Mouse (Mus musculus) lung, embryonic 15.5 days (tissue): ENCODE results near the gene Arhgef6. TPM values are rescaled to one million over a fixed set of nuclear protein-coding genes. Genes with fewer than 3 reads are reported as not detected.

Experiments
- ATAC-seq: fragments of 200-750 bp; cut with Nextera tagmentation; 2 replicates; pipeline ENCODE4 v1.8.0; 2017; ENCODE audit warnings: moderate number of reproducible peaks, borderline replicate concordance; ENCODE audit not compliant: low FRiP score, low TSS enrichment; ENCODE audit errors: extremely low read depth
- H3K27ac ChIP-seq: fragments of 300-500 bp; sonication (generic); 2 replicates; pipeline ENCODE4 v1.5.1; 2015; ENCODE audit warnings: moderate library complexity, mild to moderate bottlenecking, inconsistent platforms
- H3K27me3 ChIP-seq: fragments of 300-500 bp; sonication (generic); 2 replicates; pipeline ENCODE4 v1.6.1; 2015; ENCODE audit warnings: inconsistent platforms
- H3K36me3 ChIP-seq: fragments of 300-500 bp; sonication (generic); 2 replicates; pipeline ENCODE4 v1.6.1; 2015; ENCODE audit warnings: inconsistent platforms
- H3K4me1 ChIP-seq: fragments of 300-500 bp; sonication (generic); 2 replicates; pipeline ENCODE4 v1.6.1; 2015; ENCODE audit warnings: inconsistent platforms
- H3K4me2 ChIP-seq: fragments of 300-500 bp; sonication (generic); 2 replicates; pipeline ENCODE4 v1.6.1; 2015; ENCODE audit warnings: inconsistent platforms, mild to moderate bottlenecking, moderate library complexity
- H3K4me3 ChIP-seq: fragments of 300-500 bp; sonication (generic); 2 replicates; pipeline ENCODE4 v1.5.1; 2015; ENCODE audit warnings: mild to moderate bottlenecking, inconsistent platforms
- H3K9ac ChIP-seq: fragments of 300-500 bp; sonication (generic); 2 replicates; pipeline ENCODE4 v1.6.1; 2015; ENCODE audit warnings: inconsistent platforms
- H3K9me3 ChIP-seq: fragments of 300-500 bp; sonication (generic); 2 replicates; pipeline ENCODE4 v1.6.1; 2016; ENCODE audit warnings: inconsistent platforms
- WGBS: fragments of 180-500 bp; shearing (Covaris S2); methylation state at CpG from one replicate; pipeline ENCODE4 v1.1.7; 2015; 5-methylcytosine and 5-hydroxymethylcytosine counted together
- polyA plus RNA-seq: library from polyadenylated mRNA; unstranded; fragments of >200 nt; fragmentation: Nextera tagmentation; extraction: Ambion mirVana; gene quantifications from 2 replicates; pipeline ENCODE4 v1.2.1, GENCODE M21; 2015

The Arhgef6 gene
- 15.8 and 20.6 TPM in 2 replicates for polyA plus RNA-seq

GRCm38 (mm10) chrX:57338371-57339211 lies at the start of gene Arhgef6:
Arhgef6 (minus strand) TSS chrX:57338729.
- H3K4me3 ChIP-seq: no peak within 1 kb of the TSS
- WGBS: 39% methylated on average over 18 of the region's 18 CpGs
- no peaks in the 10 kb centered on the region for H3K27me3 ChIP-seq
- H3K4me2 ChIP-seq: peak within 1 kb of the TSS; percentile 5; the same call in 1 of the 2 replicates
- H3K9ac ChIP-seq: no peak within 1 kb of the TSS
- H3K36me3 ChIP-seq: no peaks in the 10 kb centered on the region
- no peaks in the 10 kb centered on the region for H3K4me1 ChIP-seq
- H3K27ac ChIP-seq: peak within 1 kb of the TSS; percentile 47; the same call in 1 of the 2 replicates
- ATAC-seq: no peak
- H3K9me3 ChIP-seq: no peaks in the 10 kb centered on the region

- Histone ChIP-seq H3K9ac (no peak overlapping the region), H3K27me3 (no peaks in the 10 kb centered on the region), H3K4me1 (no peaks in the 10 kb centered on the region), H3K9me3 (no peaks in the 10 kb centered on the region), H3K4me3 (no peak overlapping the region), H3K4me2 (no peak overlapping the region), H3K27ac (no peak overlapping the region), H3K36me3 (peaks cover 42% of the 10 kb centered on the region)
- ATAC-seq: no peak
- 61% methylated on average over 5 of the region's 5 CpGs for WGBS
Observed at GRCm38 (mm10) chrX:57380915-57381314, 42.4 kb upstream of the Arhgef6 start.

- H3K27ac ChIP-seq: no peak overlapping the region
- no peak overlapping the region for H3K4me3 ChIP-seq
- H3K36me3 ChIP-seq: peaks cover 23% of the 10 kb centered on the region; the same call in 1 of the 2 replicates
- ATAC-seq: no peak
- H3K9me3 ChIP-seq: no peaks in the 10 kb centered on the region
- H3K4me1 ChIP-seq: no peaks in the 10 kb centered on the region
- no peaks in the 10 kb centered on the region for H3K27me3 ChIP-seq
- no peak overlapping the region for H3K9ac ChIP-seq
- WGBS: 81% methylated on average over 3 of the region's 3 CpGs
- no peak overlapping the region for H3K4me2 ChIP-seq
Observed at GRCm38 (mm10) chrX:57378579-57378978, 40.0 kb upstream of the Arhgef6 start.

- 69% methylated on average over 3 of the region's 3 CpGs for WGBS
- no peaks in the 10 kb centered on the region for H3K27me3 ChIP-seq
- no peak overlapping the region for H3K27ac ChIP-seq
- peaks cover 19% of the 10 kb centered on the region; the same call in 1 of the 2 replicates for H3K36me3 ChIP-seq
- H3K4me1 ChIP-seq: no peaks in the 10 kb centered on the region
- no peak overlapping the region for H3K9ac ChIP-seq
- H3K4me2 ChIP-seq: no peak overlapping the region
- no peak overlapping the region for H3K4me3 ChIP-seq
- no peaks in the 10 kb centered on the region for H3K9me3 ChIP-seq
- ATAC-seq: no peak
Observed at GRCm38 (mm10) chrX:57377096-57377495, 38.6 kb upstream of the Arhgef6 start.

GRCm38 (mm10) chrX:57374029-57374428 lies 35.5 kb upstream of the Arhgef6 start:
- H3K27ac ChIP-seq: no peak overlapping the region
- H3K36me3 ChIP-seq: peaks cover 17% of the 10 kb centered on the region; the same call in 1 of the 2 replicates
- ATAC-seq: no peak
- H3K9me3 ChIP-seq: no peaks in the 10 kb centered on the region
- no peaks in the 10 kb centered on the region for H3K4me1 ChIP-seq
- H3K9ac ChIP-seq: no peak overlapping the region
- H3K4me3 ChIP-seq: no peak overlapping the region
- no peak overlapping the region for H3K4me2 ChIP-seq
- H3K27me3 ChIP-seq: no peaks in the 10 kb centered on the region
- 88% methylated on average over 2 of the region's 2 CpGs for WGBS

- 88% methylated on average over 2 of the region's 2 CpGs for WGBS
- no peak overlapping the region for H3K4me2 ChIP-seq
- H3K9me3 ChIP-seq: no peaks in the 10 kb centered on the region
- H3K4me3 ChIP-seq: no peak overlapping the region
- H3K27me3 ChIP-seq: no peaks in the 10 kb centered on the region
- no peak for ATAC-seq
- no peak overlapping the region for H3K9ac ChIP-seq
- no peak overlapping the region for H3K27ac ChIP-seq
- no peaks in the 10 kb centered on the region for H3K4me1 ChIP-seq
- peaks cover 12% of the 10 kb centered on the region; the same call in 1 of the 2 replicates for H3K36me3 ChIP-seq
Observed at GRCm38 (mm10) chrX:57373543-57373942, 35.0 kb upstream of the Arhgef6 start.

GRCm38 (mm10) chrX:57372965-57373364 lies 34.4 kb upstream of the Arhgef6 start:
- 72% methylated on average over 4 of the region's 4 CpGs for WGBS
- Histone ChIP-seq H3K27me3 (no peaks in the 10 kb centered on the region), H3K4me1 (no peaks in the 10 kb centered on the region), H3K27ac (no peak overlapping the region), H3K36me3 (0 out of 2 replicates have a peak, but pooled peaks cover 10% of the 10 kb centered on the region), H3K4me2 (no peak overlapping the region), H3K4me3 (no peak overlapping the region), H3K9ac (no peak overlapping the region), H3K9me3 (no peaks in the 10 kb centered on the region)
- ATAC-seq: no peak

GRCm38 (mm10) chrX:57364891-57365569 lies 26.5 kb upstream of the Arhgef6 start:
- Histone ChIP-seq H3K27me3 (no peaks in the 10 kb centered on the region), H3K4me3 (no peak overlapping the region), H3K36me3 (no peaks in the 10 kb centered on the region), H3K4me2 (no peak overlapping the region), H3K9ac (no peak overlapping the region), H3K4me1 (no peaks in the 10 kb centered on the region), H3K9me3 (no peaks in the 10 kb centered on the region), H3K27ac (no peak overlapping the region)
- 57% methylated on average over 2 of the region's 2 CpGs for WGBS
- ATAC-seq: no peak

- Histone ChIP-seq H3K27ac (no peak overlapping the region), H3K4me3 (no peak overlapping the region), H3K4me1 (no peaks in the 10 kb centered on the region), H3K36me3 (no peaks in the 10 kb centered on the region), H3K27me3 (no peaks in the 10 kb centered on the region), H3K4me2 (no peak overlapping the region), H3K9ac (no peak overlapping the region), H3K9me3 (no peaks in the 10 kb centered on the region)
- no peak for ATAC-seq
- 75% methylated on average over 1 of the region's 1 CpGs for WGBS
Observed at GRCm38 (mm10) chrX:57359316-57359715, 20.8 kb upstream of the Arhgef6 start.

GRCm38 (mm10) chrX:57339220-57339619 lies 691 bp upstream of the Arhgef6 start:
- Histone ChIP-seq H3K36me3 (no peaks in the 10 kb centered on the region), H3K4me1 (no peaks in the 10 kb centered on the region), H3K9me3 (no peaks in the 10 kb centered on the region), H3K4me3 (no peak overlapping the region), H3K9ac (no peak overlapping the region), H3K27me3 (no peaks in the 10 kb centered on the region), H3K4me2 (peak overlapping the region; percentile 5; the same call in 1 of the 2 replicates), H3K27ac (peak overlapping the region; percentile 47; the same call in 1 of the 2 replicates)
- WGBS: 51% methylated on average over 4 of the region's 4 CpGs
- ATAC-seq: no peak

- Histone ChIP-seq H3K4me1 (no peaks in the 10 kb centered on the region), H3K36me3 (no peaks in the 10 kb centered on the region), H3K4me3 (no peak overlapping the region), H3K9ac (no peak overlapping the region), H3K27me3 (no peaks in the 10 kb centered on the region), H3K4me2 (no peak overlapping the region), H3K9me3 (no peaks in the 10 kb centered on the region), H3K27ac (no peak overlapping the region)
- no peak for ATAC-seq
Observed at GRCm38 (mm10) chrX:57337582-57337981, 947 bp downstream of the Arhgef6 start.

- Histone ChIP-seq H3K4me1 (no peaks in the 10 kb centered on the region), H3K9ac (no peak overlapping the region), H3K27me3 (no peaks in the 10 kb centered on the region), H3K9me3 (no peaks in the 10 kb centered on the region), H3K36me3 (no peaks in the 10 kb centered on the region), H3K27ac (no peak overlapping the region), H3K4me2 (no peak overlapping the region), H3K4me3 (no peak overlapping the region)
- ATAC-seq: no peak
- WGBS: 71% methylated on average over 9 of the region's 9 CpGs
Observed at GRCm38 (mm10) chrX:57336958-57337357, 1.6 kb downstream of the Arhgef6 start.
